Mouse (Mus musculus) left cerebral cortex, postnatal 36 days (tissue): ENCODE results near the gene Gm5592. TPM values are rescaled to one million over a fixed set of nuclear protein-coding genes. Genes with fewer than 3 reads are reported as not detected.
"Not testable (repeated sequence)": the region's sequence is repeated elsewhere in the genome, so short reads cannot be mapped to it uniquely, and the experiment has no call there.

Experiments
- DNase-seq, 2 experiments: peaks; one replicate each; pipeline ENCODE4 v3.0.0; 2021 to 2022; ENCODE audit warnings: low spot score in 2 of 2, mixed read lengths in 1 of 2
- intact Hi-C: fragments of 180-260 bp; cut with DNase I; formaldehyde crosslinking; loops from one replicate; pipeline ENCODE4 v1.15.1; 2025
- total RNA-seq, 2 experiments: library from RNA; stranded (reverse); gene quantifications; 2 replicates each; pipeline ENCODE4 v1.2.3; 2021

Gm5592 gene
- not detected for total RNA-seq

- DNase-seq, intact Hi-C loops: not testable (repeated sequence)
Observed at GRCm38 (mm10) chr7:41153541-41153940, at the start of gene Gm5592. TSS of gene Gm5592 (plus strand) at chr7:41153841.

GRCm38 (mm10) chr7:41155806-41156205 is 2.2 kb downstream of the Gm5592 start:
- intact Hi-C loops, DNase-seq: not testable (repeated sequence)

- DNase-seq, intact Hi-C loops: not testable (repeated sequence)
Observed at GRCm38 (mm10) chr7:41157879-41158278, 4.2 kb downstream of the Gm5592 start.

GRCm38 (mm10) chr7:41158562-41158961 is 4.9 kb downstream of the Gm5592 start:
- intact Hi-C loops, DNase-seq: not testable (repeated sequence)

- DNase-seq = no peak
- intact Hi-C loops = loop anchor here (10.0 kb wide), 1 partner anchor 121 kb away; no protein-coding TSS in a partner anchor
Observed at GRCm38 (mm10) chr7:41193671-41194070, 40.0 kb downstream of the Gm5592 start.

Other genes starting within 250 kb of the Gm5592 start
- not detected for gene 4930433I11Rik, start 166.3 kb upstream of the Gm5592 start, total RNA-seq
- not detected for gene Gm4884, start 121.1 kb upstream of the Gm5592 start, total RNA-seq
- gene AI987944, start 239.5 kb downstream of the Gm5592 start, total RNA-seq = 10 to 100 TPM in 1 of 2 experiments, 1 to 10 TPM in 1; 8.6 to 10.1 TPM